Mouse (Mus musculus) cerebellum, postnatal 14 days (tissue): ENCODE data around the gene Ndufc2.
"Not testable (repeated sequence)": the region's sequence is repeated elsewhere in the genome, so short reads cannot be mapped to it uniquely, and the experiment has no call there.

Experiments
- DNase-seq, 2 experiments: peaks; one replicate each; pipeline ENCODE4 v3.0.0; 2021; ENCODE audit warnings: mixed read lengths in 2 of 2

Ndufc2 gene

DNA sequence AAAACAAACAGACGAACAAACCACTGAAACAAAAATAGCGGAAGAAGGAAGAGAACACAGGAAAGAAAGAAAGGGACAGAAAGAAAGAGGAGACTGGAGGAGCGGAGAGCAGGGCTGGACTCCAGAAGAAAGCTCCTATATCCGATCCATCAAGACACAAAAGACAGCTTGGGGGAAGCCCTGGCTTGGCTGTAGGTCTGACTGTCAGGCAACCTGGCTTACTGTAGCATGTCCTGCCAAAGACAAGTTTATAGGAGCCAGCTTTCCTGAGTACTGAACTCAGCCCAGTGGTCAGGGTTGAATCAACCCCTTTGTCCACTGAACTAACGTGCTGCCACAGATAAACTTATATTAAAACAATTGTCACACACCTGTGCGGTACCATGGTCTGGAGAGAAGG lies 27.5 kb downstream of the Ndufc2 start:
- DNase-seq: peak in 1 of 2 experiments; percentile 59

- DNase-seq: peak; percentile 86 to 91
Measured at GRCm38 (mm10) chr7:97427778-97428420, 28.1 kb downstream of the Ndufc2 start.

- peak; percentile 54 to 60 for DNase-seq
Measured at GRCm38 (mm10) chr7:97429705-97430104, 29.9 kb downstream of the Ndufc2 start.

DNA sequence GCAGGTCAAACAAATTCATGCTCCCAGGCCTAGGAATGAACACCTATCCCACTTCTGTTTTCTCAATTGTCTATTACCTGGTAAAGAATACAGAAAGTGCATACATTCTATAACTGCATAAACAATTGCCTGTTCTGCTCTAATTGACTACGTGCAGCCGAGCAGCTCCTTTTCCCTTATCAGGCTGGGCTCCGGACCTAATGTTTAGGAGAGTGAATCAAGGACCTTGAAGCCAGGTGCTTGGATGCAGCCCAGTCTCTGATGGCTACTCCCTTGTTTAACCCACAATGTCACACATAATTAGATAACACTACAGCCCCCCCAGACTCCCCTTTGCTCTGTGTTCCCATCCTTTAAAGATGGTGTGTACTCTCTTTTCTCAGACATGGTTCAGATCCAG lies 33.7 kb downstream of the Ndufc2 start:
- not testable (repeated sequence) for DNase-seq

DNA sequence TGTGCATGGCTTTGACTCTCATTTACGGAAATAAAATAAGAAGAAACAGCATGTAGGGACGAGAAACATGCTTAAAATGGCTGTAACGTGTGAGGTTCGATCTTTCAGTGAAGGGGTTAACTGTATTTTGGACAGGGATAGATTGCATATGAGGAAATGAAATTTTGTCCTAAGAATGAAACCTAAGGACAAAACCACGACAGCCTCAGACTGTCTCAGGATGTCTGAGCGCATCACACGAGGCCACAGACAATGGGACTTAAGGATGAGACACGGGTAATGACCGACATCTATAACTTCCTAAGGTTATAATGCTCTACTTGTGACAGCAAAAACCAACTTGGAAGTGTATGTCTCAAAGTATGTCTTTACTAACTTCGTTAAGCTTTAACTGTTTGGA lies 34.7 kb downstream of the Ndufc2 start:
- DNase-seq: no peak

GRCm38 (mm10) chr7:97438986-97439385 lies 39.2 kb downstream of the Ndufc2 start:
- no peak for DNase-seq

DNA sequence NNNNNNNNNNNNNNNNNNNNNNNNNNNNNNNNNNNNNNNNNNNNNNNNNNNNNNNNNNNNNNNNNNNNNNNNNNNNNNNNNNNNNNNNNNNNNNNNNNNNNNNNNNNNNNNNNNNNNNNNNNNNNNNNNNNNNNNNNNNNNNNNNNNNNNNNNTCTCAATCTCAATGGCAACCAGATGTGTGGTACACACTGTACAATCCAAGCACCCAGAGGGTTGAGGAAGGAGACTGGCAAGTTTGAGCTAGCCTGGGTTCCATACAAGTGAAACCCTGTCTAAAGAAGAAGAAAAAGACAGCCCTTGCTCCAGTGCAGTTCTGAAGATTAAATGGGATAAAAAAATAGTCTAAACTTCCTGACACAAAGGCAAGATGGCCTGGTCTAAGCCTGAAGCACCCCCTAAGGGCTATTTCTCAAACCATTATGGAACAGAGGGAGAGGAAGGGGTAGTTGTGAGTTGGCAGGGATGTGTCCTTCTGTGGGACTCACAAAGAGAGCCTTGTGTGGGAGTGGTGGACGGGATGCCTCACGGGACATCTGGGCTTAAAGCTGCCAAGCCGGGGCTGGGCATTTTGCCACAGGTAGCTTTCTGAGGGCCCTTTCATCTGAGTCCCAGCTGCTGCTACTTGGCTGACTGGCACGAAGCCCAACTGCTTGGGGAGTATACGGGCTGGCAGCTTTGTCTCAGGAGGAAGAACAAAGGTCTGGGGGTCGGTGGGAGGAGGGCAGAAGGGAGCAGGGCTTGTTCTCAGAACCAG lies 46.5 kb downstream of the Ndufc2 start:
- DNase-seq: peak; percentile 87 to 94

DNA sequence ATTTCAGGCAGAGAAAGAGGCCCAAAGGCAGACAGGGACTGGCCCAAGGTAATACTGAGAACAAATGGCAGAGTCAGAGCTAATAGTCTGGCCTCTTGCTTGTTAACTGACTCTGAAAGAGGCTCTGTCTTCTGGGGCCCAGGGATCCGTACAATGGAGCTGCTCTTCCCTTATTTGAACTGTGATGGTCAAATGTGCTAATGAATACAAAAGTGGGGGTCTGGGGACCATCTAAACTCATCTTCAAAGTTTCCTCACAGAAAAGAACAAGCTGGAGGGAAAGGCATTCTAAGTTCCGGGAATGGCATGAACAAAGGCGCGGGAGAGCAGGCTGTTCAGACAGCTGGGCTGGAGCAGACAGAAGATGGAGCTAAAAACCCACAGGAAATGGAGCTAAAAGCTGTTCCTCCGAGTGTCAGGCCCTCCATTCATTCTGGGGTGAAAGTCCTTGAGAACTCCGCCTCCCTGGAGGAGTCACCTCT lies 47.3 kb downstream of the Ndufc2 start:
- DNase-seq: peak in 1 of 2 experiments; percentile 9

GRCm38 (mm10) chr7:97451023-97451422 lies 51.2 kb downstream of the Ndufc2 start, which contains the start of gene Kctd14:
TSS of gene Kctd14 (plus strand) at chr7:97451323.
- DNase-seq: not testable (repeated sequence)

DNA sequence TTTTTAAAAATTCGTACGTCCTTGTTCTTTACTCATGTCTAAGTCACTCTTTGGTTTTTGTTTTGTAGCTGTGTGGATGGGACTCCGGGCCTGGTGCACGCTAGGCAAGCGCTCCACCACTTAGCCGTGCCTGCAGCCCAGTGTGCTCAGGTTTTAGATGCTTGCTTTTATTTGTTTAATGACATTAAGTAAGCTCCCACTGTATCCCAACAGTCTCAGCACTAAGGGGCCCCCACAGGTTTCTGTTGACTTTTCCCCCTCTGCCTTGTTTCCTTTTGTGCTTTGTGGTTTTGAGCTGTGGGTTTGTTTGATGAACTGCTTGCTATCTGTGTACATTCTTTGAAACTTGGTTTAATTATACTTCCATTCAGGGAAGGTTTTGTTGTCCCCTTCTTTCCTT lies 52.4 kb downstream of the Ndufc2 start:
- no peak for DNase-seq

GRCm38 (mm10) chr7:97453141-97453921 lies 53.5 kb downstream of the Ndufc2 start:
- no peak for DNase-seq

GRCm38 (mm10) chr7:97454795-97455194 lies 55.0 kb downstream of the Ndufc2 start:
- DNase-seq: no peak

- no peak for DNase-seq
Measured at GRCm38 (mm10) chr7:97455577-97455976, 55.8 kb downstream of the Ndufc2 start.
